Mouse (Mus musculus) kidney, postnatal 14 days (tissue): Measurements from ENCODE around the gene Slc6a13.

Source experiments
- DNase-seq: peaks from one replicate; pipeline ENCODE4 v3.0.0; 2022; ENCODE audit warnings: mixed read lengths

Slc6a13 gene

DNA sequence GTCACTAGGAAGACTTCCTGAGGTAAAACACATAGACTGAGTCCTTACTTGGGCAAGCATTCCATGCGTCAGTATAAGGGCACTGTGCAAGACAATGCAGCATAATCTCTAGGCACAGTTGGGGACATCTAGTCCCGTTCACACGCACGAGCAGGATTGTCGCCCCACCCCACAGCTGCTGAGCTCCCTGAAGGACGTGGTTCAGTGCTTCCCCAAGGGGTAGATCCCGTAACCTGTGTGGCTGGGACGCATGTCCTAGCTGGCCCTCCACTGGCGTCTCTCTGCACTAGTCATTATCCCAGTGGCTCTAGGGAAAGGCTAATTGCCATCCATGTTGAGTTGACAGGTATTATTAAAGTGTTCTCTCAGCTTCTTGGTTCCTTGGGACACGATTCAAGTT, 82.0 kb downstream of the Slc6a13 start:
- no peak for DNase-seq

GRCm38 (mm10) chr6:121385397-121385796, 85.4 kb downstream of the Slc6a13 start:
- no peak for DNase-seq
